Mouse (Mus musculus): ENCODE measurements at regions not wholly inside any gene's neighbourhood (a gene's known extent, or its start where the extent isn't known, plus 50 kb on each side); places are given as distances from the start of the nearest gene placed in this dataset.

GRCm38 (mm10) chr15:97560096-97560495 is 145.5 kb downstream of the Rpap3 start:
- intact Hi-C loops (cut with DNase I): no loop called here
- DNase-seq: no peak
- no peak for TF ChIP-seq CTCF (IDR thresholded peaks at IDR 0.05)
- Histone ChIP-seq H3K27ac (no peak overlapping the region), H3K4me3 (no peak overlapping the region)

GRCm38 (mm10) chr15:97558725-97559124 is 146.9 kb downstream of the Rpap3 start:
- no peak overlapping the region for H3K4me3 ChIP-seq
- DNase-seq: no peak
- intact Hi-C loops (cut with DNase I): no loop called here
- no peak overlapping the region for H3K27ac ChIP-seq
- no peak for TF ChIP-seq CTCF (IDR thresholded peaks at IDR 0.05)

GRCm38 (mm10) chr15:97548354-97548753 is 157.3 kb downstream of the Rpap3 start:
- H3K27ac ChIP-seq: no peak overlapping the region
- DNase-seq: no peak
- intact Hi-C loops (cut with DNase I): no loop called here
- H3K4me3 ChIP-seq: no peak overlapping the region
- peak; percentile 18 for TF ChIP-seq CTCF (IDR thresholded peaks at IDR 0.05)

DNA sequence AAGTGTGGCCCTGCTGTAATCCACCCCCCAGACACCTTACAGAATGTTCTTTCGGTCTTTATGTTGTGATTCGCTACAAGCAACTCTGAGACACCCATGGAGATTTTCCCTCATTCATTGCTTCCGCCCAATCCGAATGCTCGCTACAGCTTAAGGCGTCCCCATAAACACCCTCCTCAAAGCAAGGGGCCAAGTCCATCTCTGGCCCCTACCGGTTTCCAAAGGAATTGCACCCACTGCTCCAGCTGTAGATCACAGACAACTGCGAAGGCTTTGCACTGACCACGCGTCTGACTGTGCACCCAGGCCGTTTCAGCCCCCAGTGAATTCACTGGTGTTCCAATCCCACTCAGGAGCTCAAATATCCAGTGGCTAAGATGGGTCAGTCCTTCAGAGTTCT is 160.6 kb downstream of the Rpap3 start:
- intact Hi-C loops (cut with DNase I): no loop called here
- DNase-seq: no peak
- TF ChIP-seq CTCF (IDR thresholded peaks at IDR 0.05): peak; percentile 24; the same call in 1 of the 2 replicates
- no peak overlapping the region for H3K27ac ChIP-seq
- no peak overlapping the region for H3K4me3 ChIP-seq

DNA sequence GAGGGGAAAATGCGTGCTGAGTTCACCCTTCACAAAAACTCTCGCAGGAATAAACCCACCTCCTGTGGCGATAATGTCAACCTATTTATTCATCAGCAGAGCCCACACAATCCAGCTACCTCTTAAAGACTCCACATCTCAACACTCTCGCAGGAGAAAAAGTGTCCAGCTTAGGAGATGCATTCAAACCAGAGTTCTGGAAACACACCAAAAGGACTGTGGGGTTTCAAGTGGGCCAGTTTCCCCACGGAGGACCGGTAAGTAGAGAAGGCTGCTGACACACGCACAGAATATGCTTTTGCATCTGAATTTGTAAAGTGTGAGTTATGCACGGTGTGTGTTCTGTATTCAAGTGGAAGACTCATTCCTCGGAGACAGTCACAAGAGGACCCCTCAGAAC is 164.0 kb downstream of the Rpap3 start:
- TF ChIP-seq CTCF (IDR thresholded peaks at IDR 0.05): no peak
- intact Hi-C loops (cut with DNase I): no loop called here
- no peak overlapping the region for H3K4me3 ChIP-seq
- H3K27ac ChIP-seq: no peak overlapping the region
- no peak for DNase-seq

DNA sequence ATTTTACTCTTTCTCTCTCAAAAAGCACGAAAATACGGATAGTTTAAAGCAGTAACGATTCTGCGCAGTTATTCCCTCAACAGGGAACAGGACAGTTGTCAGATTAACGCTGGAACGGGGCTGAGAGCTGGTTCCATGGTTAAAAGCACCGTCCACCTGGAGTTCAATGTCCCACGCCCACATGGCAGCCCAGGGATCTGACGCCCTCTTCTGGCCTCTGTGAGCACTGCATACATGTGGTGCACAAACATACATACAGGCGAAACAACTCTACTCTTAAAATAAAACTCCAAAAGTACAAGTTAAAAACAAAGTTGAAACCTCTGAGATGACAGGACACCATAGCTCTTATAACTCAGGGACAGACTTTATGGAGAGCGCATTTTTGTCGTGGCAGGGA is 169.5 kb downstream of the Rpap3 start:
- DNase-seq: no peak
- TF ChIP-seq CTCF (IDR thresholded peaks at IDR 0.05): no peak
- no peak overlapping the region for H3K27ac ChIP-seq
- H3K4me3 ChIP-seq: no peak overlapping the region
- intact Hi-C loops (cut with DNase I): no loop called here

DNA sequence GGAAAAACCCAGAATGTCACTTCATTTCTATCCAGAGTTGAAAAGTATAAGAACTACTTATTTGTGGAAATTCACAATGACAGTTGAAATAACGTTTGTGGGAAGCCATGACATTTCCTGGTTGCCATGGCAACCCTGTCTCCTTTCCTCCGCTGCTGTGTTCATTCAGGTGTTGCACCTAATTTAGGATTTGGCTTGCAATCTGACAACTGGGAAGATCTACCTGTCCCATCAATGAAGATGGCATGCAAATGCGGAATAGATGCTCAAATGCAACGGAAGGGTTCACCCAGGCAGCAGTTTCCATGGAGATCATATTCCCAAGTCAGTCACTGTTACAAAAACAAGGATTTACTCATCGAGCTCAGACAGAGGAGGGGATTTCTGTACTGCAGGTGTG is 170.7 kb downstream of the Rpap3 start:
- no peak overlapping the region for H3K4me3 ChIP-seq
- no peak for TF ChIP-seq CTCF (IDR thresholded peaks at IDR 0.05)
- H3K27ac ChIP-seq: no peak overlapping the region
- intact Hi-C loops (cut with DNase I): no loop called here
- no peak for DNase-seq

GRCm38 (mm10) chr15:97533553-97534291 is 171.9 kb downstream of the Rpap3 start:
- no peak for TF ChIP-seq CTCF (IDR thresholded peaks at IDR 0.05)
- no peak for DNase-seq
- intact Hi-C loops (cut with DNase I): no loop called here
- Histone ChIP-seq H3K27ac (no peak overlapping the region), H3K4me3 (no peak overlapping the region)

GRCm38 (mm10) chr15:97532346-97532910 is 173.2 kb downstream of the Rpap3 start:
- Histone ChIP-seq H3K27ac (no peak overlapping the region), H3K4me3 (no peak overlapping the region)
- DNase-seq: no peak
- no peak for TF ChIP-seq CTCF (IDR thresholded peaks at IDR 0.05)
- intact Hi-C loops (cut with DNase I): no loop called here

DNA sequence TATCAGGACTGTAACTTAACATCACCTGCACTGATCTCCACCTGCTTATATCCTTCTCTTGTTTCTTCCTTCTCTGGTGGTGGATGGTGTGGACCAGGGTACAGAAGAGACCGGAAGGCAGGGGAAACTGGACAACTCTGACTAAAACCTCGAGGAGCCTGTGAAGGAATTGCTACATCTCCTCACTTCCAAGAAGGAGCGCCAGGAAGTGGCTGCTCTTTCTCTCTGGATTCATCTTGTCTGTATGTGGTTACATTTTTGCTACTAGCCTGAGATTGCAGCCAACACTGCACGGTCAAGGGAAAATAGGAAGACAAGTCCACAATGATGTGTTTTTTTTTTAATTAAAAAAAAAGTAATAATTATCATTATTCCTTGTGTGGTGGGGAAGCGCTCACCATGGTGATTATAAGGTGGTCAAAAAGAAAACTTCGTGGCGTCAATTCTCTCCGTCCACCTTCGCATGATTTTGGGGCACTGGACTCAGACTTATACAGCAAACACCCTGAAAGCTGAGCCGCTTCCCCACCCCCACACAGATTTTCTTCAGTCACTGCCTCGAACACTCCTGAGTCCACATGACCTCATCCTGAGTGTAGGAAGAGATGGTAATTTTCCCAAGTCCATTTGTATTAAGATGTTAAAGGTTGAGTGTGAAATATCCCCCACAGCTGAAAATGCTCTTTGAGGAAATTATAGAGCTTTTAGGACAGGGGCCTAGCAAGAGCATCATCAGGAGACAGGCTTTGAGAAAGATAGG is 177.2 kb downstream of the Rpap3 start:
- no peak for DNase-seq
- H3K4me3 ChIP-seq: no peak overlapping the region
- intact Hi-C loops (cut with DNase I): no loop called here
- TF ChIP-seq CTCF (IDR thresholded peaks at IDR 0.05): no peak
- no peak overlapping the region for H3K27ac ChIP-seq

DNA sequence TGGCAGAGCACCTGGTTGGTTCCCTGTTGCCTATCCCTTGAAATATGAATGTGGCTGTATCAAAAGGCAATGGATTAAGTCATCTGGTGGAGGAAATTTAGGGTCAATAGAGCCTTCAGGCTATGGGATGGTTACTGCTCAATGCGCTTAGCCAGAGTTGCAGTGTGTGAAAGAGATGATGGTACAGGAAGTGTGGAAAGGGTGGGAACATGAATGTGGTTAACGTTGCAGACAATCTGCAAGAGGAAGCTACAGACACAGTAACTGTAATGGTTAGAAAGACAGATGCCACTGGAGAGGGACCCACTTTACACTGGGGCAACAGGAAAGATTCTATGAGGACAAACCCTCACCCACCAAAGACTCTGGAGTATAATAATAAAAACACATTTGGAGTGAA is 185.2 kb downstream of the Rpap3 start:
- DNase-seq: no peak
- H3K4me3 ChIP-seq: no peak overlapping the region
- intact Hi-C loops (cut with DNase I): no loop called here
- H3K27ac ChIP-seq: no peak overlapping the region
- TF ChIP-seq CTCF (IDR thresholded peaks at IDR 0.05): no peak

DNA sequence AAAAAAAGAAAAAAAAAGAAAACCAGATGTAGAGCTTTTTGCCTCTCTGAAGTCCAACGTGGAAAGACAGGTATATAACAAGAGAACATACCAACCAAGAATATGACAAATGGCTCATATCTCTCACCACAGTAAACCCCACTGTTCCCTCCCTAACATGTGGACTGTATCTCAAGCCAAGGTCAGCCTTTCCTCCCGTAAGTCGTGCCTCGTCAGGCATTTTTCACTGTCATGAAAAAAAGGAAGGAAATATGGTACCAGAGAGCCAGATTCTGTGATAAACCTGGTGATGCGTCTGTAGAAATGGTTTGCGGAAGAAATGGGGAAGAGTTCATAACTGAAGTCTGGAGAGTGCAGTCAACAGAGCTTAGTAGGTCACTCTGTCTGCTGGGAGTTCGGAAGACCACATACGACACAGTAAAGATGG is 185.7 kb downstream of the Rpap3 start:
- DNase-seq: no peak

DNA sequence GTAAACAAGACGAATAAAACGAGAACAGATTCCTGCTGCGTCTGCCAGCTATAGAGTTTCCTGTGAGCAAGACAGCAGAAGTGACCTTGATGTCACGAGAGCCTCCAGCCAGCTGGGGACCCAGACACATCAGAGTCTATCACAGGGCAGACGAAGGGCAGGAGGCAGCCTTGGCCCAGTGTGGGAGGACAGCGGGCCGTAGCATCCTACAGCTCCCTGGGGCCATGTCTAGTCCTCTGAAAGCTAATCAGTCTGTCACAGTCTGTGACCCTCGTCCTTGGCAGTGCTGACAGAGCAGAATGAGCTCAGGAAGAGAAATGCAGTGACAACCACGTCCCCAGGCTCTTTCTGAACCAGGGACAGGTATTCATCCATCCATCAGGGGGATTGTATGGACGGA is 187.7 kb downstream of the Rpap3 start:
- TF ChIP-seq CTCF (IDR thresholded peaks at IDR 0.05): no peak
- no peak overlapping the region for H3K27ac ChIP-seq
- intact Hi-C loops (cut with DNase I): no loop called here
- no peak overlapping the region for H3K4me3 ChIP-seq
- DNase-seq: no peak

More for the DNA sequence above, 185.7 kb downstream of the Rpap3 start:
- H3K27ac ChIP-seq: no peak overlapping the region
- intact Hi-C loops (cut with DNase I): no loop called here
- no peak for TF ChIP-seq CTCF (IDR thresholded peaks at IDR 0.05)
- H3K4me3 ChIP-seq: no peak overlapping the region
